Mouse (Mus musculus): ENCODE data around the gene Uaca.
A peak's percentile ranks its signal among the peaks of the same experiment; 100 is the strongest.

Uaca gene

GRCm38 (mm10) chr9:60837078-60837448, 42.7 kb downstream of the Uaca start:
- no peak for DNase-seq (ENCODE audit: low spot score in 2 of 2)

DNA sequence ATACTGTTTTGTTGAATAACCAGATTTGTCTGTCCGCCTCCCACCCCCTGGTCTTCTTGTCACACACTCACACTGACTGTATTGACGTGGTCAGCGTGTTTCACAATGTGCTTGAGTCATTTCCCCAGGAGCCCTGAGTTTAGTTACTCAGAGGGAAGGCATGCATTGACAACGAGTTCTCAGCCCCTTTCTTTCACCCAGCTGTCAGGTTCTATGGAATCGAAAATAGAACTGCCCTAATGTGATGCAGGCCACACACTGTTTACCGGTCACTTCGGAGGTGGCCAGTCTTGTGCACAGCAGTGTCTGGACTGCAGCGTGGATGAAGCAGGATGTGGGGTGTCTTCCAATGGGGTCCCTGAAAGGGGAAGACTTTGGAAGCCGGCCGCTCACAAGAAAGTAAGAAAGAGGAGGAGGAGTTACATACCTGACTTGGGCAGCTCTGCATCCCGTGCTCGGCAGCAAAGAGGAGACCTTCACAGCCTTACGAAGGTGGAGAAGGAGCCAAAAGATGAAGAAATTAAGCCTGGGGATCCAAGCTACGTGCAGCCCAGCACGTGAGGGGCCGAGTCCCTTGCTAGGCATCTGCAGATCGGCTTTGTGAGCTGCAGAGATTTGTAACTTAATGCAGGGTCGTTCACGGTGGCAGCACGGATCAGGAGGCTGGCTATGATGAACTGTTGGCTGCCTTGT, 43.3 kb downstream of the Uaca start:
- peak; percentile 78 to 79 for DNase-seq (ENCODE audit: low spot score in 2 of 2)

GRCm38 (mm10) chr9:60838331-60838872, 44.1 kb downstream of the Uaca start:
- DNase-seq (ENCODE audit: low spot score in 2 of 2) = peak in 1 of 2 experiments; percentile 33

GRCm38 (mm10) chr9:60841393-60841792, 47.1 kb downstream of the Uaca start:
- peak; percentile 22 to 53 for DNase-seq (ENCODE audit: low spot score in 2 of 2)

DNA sequence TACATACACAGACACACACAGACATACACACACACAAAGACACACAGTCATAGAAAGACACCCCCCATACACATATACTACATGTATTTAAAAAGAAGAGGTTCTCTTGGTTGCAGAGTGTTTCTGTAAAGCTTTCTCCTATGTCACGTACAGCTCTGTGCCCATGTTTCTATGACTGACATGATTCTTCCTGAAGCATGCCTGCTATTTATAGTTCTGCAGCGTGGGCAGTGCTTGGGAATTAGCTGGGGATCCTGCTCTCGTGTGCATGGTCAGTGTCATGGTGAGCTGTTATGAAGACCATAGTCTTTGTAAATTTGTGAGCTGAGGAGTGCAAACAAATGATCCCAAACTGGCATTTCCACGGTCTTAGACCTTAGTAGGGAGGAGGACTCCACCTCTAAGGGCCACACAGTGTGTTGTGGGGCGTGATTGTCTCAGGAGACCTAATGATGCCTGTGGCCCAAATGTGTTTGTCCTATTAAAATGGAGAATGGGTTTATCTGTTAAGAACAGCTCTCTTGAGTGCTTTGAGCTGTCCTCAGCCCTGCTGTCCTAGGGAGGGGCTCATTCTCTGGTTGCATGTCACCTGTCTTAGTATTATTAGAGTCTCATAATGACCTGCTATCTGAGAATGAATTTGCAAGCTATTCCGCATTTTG, 49.2 kb downstream of the Uaca start:
- no peak for DNase-seq (ENCODE audit: low spot score in 2 of 2)

DNA sequence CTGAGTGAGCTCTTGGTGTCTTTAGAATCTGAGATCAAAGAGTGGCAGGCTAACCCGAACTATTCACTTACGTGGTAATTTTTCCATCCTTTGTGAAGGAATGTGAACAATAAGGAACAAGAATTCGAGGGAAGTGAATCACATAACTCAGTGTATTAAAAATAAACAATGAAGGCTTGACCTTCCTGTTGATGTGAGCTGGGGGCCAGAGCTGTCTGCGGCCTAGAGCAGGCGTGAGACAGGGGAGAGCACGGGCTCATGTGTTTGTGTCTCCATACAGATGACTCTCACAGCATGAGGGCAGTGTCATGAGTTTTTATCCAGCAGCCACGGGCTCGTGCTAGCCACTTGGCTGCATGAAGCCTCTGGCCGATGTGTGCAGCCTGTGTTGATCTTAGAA, 54.4 kb downstream of the Uaca start:
- DNase-seq (ENCODE audit: low spot score in 2 of 2) = peak in 1 of 2 experiments; percentile 53

GRCm38 (mm10) chr9:60849986-60850385, 55.6 kb downstream of the Uaca start:
- no peak for DNase-seq (ENCODE audit: low spot score in 2 of 2)

GRCm38 (mm10) chr9:60854196-60854595, 59.9 kb downstream of the Uaca start:
- no peak for DNase-seq (ENCODE audit: low spot score in 2 of 2)

DNA sequence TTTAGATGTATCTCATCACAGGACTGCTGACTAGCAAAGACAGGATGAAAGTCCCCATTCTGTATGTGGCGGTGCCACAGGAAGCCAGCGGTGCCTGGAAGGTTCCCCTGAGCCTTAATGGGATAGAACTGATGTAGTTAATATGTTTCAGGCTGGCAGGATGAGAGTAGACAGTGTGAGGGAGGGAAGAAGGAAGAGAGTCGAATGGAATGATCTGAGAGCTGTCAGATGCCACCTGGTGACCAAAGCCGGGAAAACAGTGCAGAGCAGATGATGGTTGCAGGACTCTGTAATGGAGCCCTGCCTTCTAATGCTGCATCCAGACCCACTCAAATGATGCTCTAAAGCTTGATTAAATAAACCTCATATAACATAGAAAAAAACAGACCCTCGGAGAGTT, 63.5 kb downstream of the Uaca start:
- peak in 1 of 2 experiments; percentile 40 for DNase-seq (ENCODE audit: low spot score in 2 of 2)

DNA sequence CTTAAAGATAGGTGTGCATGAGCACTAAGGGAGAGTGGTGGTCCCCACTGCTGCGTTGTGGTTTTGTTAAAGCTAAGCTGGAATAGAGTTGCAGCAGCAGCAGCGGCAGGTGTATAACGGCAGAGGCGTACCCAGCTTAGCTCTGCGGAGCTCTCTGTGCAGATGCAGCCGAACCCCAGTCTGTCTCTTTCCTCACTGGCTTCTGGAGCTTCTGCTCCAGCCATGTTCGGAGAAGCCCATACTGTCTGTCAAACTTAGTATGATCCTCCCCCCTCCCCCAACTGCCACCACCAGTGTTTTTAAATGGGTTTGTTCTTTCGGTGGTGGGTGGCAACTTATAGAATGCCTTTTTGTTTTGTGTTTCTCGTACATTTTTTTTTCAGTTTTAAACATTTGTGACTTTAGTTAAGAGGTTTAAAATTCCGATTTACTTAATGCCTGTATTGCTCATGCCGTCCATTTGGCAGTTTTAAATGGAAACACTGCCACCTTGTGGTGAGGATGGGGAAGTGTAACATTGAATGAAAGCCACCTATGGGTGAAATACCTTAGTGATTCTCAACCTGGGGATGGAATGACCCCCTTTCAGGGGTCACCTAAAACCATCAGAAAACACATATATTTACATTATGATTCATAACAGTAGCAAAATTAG, 64.1 kb downstream of the Uaca start:
- peak in 1 of 2 experiments; percentile 44 for DNase-seq (ENCODE audit: low spot score in 2 of 2)

GRCm38 (mm10) chr9:60859031-60859430, 64.7 kb downstream of the Uaca start:
- no peak for DNase-seq (ENCODE audit: low spot score in 2 of 2)

DNA sequence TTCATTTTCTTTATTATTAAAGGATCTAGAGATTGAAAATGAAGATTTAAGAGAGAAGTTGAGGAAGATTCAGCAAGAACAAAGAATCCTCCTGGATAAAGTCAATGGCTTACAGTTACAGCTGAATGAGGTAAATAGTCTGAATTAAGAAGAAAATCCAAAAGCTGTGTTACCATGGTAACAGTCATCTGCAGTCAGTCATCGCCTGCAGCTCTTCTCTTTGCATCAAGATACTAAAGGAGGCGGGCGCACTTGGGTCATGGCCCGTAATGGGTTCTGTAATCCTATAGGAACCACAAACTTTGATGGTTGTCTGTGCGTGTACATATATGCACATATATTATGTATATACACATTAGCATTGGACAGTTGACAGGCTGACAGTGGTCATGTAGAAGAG, 66.7 kb downstream of the Uaca start:
- no peak for DNase-seq (ENCODE audit: low spot score in 2 of 2)

GRCm38 (mm10) chr9:60864664-60865063, 70.3 kb downstream of the Uaca start:
- peak; percentile 28 to 41 for DNase-seq (ENCODE audit: low spot score in 2 of 2)

DNA sequence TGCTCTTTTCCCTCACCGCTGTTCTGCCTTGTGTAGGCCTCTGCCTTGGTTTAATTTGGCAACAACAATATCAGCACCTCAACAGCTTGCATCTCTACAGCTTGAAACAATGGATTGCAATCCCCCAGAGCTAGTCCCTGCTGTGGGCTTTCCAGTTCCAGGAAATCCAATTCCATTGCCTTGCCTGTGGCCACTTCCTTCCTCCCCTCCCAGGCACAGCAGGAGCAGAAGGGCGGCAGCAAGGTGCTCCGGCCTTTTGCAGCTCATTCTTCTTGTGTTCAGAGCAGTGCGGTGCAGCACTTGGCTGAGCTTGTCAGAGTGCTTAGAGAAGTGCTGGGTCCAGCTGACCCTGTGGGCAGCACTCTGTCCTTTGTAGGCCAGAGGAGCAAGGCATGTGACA, 71.5 kb downstream of the Uaca start:
- DNase-seq (ENCODE audit: low spot score in 2 of 2) = peak; percentile 54 to 79

- DNase-seq (ENCODE audit: low spot score in 2 of 2) = no peak
Measured at GRCm38 (mm10) chr9:60870451-60870850, 76.1 kb downstream of the Uaca start.

GRCm38 (mm10) chr9:60870919-60871503, 76.7 kb downstream of the Uaca start:
- DNase-seq (ENCODE audit: low spot score in 2 of 2) = no peak

- DNase-seq (ENCODE audit: low spot score in 2 of 2) = no peak
Measured at GRCm38 (mm10) chr9:60873257-60874054, 79.1 kb downstream of the Uaca start.

GRCm38 (mm10) chr9:60874055-60874392, 79.7 kb downstream of the Uaca start:
- no peak for DNase-seq (ENCODE audit: low spot score in 2 of 2)

DNA sequence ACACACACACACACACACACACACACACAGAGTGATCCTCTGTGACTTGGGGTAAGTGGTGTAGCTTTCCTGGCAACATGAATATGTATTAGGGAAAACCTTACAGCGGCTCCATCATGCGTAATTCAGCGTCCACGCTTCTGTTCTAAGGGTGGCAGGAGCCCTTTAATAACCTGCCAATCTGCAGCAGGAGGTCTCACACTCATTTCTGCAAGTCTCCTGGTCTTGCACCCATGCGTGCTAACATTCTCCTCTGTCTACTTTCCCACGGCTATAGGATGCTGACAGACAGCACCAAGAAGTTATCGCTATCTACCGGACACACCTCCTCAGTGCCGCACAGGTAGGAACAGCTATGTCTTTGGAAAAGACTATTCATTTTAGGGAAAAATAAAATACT, 81.7 kb downstream of the Uaca start:
- no peak for DNase-seq (ENCODE audit: low spot score in 2 of 2)

DNA sequence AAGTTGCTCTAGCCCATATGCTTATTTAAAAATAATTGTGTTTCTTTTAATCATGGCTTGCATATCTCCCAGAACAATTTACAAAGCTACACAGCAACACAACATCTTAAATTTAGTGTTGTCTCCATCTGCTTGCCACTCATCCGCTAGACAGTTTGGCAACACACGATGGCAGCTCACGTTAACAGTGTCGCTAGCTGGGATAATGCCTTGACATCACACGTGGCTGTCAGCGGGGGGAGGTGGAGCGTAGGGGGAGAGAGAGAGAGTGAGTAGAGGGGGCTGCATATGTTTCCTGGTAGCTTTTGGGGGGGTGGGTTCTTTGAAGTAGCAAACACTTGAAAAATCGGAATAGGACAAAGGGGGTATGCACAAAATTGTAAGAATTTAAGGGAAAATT, 82.2 kb downstream of the Uaca start:
- DNase-seq (ENCODE audit: low spot score in 2 of 2) = no peak

- no peak for DNase-seq (ENCODE audit: low spot score in 2 of 2)
Measured at GRCm38 (mm10) chr9:60878051-60878557, 83.8 kb downstream of the Uaca start.
